Mouse (Mus musculus): ENCODE data around the gene Amigo1.

Amigo1 gene

GRCm38 (mm10) chr3:108180514-108180913 lies 5.6 kb upstream of the Amigo1 start:
- DNase-seq (ENCODE audit: low read depth, low spot score), result no peak

GRCm38 (mm10) chr3:108184742-108185141 lies 1.4 kb upstream of the Amigo1 start:
- no peak for DNase-seq (ENCODE audit: low read depth, low spot score)

GRCm38 (mm10) chr3:108185460-108186097 lies 556 bp upstream of the Amigo1 start:
- DNase-seq (ENCODE audit: low read depth, low spot score), result no peak

GRCm38 (mm10) chr3:108187111-108187795 lies 1.1 kb downstream of the Amigo1 start:
- no peak for DNase-seq (ENCODE audit: low read depth, low spot score)

- no peak for DNase-seq (ENCODE audit: low read depth, low spot score)
Measured at GRCm38 (mm10) chr3:108188716-108189490, 2.8 kb downstream of the Amigo1 start.

GRCm38 (mm10) chr3:108189897-108190296 lies 3.8 kb downstream of the Amigo1 start:
- no peak for DNase-seq (ENCODE audit: low read depth, low spot score)

- no peak for DNase-seq (ENCODE audit: low read depth, low spot score)
Measured at GRCm38 (mm10) chr3:108193686-108194085, 7.6 kb downstream of the Amigo1 start.

- DNase-seq (ENCODE audit: low read depth, low spot score), result no peak
Measured at GRCm38 (mm10) chr3:108195287-108195686, 9.2 kb downstream of the Amigo1 start.

- no peak for DNase-seq (ENCODE audit: low read depth, low spot score)
Measured at GRCm38 (mm10) chr3:108195941-108196590, 9.9 kb downstream of the Amigo1 start.

GRCm38 (mm10) chr3:108197066-108197497 lies 10.9 kb downstream of the Amigo1 start:
- peak; percentile 30 for DNase-seq (ENCODE audit: low read depth, low spot score)

GRCm38 (mm10) chr3:108199231-108199630 lies 13.1 kb downstream of the Amigo1 start:
- DNase-seq (ENCODE audit: low read depth, low spot score), result no peak

GRCm38 (mm10) chr3:108200329-108201323 lies 14.5 kb downstream of the Amigo1 start, which contains the start of gene Cyb561d1:
Cyb561d1 (minus strand) TSS chr3:108201212.
- peak; percentile 96 for DNase-seq (ENCODE audit: low read depth, low spot score)

- DNase-seq (ENCODE audit: low read depth, low spot score), result no peak
Measured at GRCm38 (mm10) chr3:108202506-108202905, 16.4 kb downstream of the Amigo1 start.

GRCm38 (mm10) chr3:108203212-108203611 lies 17.1 kb downstream of the Amigo1 start:
- no peak for DNase-seq (ENCODE audit: low read depth, low spot score)

- DNase-seq (ENCODE audit: low read depth, low spot score), result peak; percentile 84
Measured at GRCm38 (mm10) chr3:108203621-108204325, 17.6 kb downstream of the Amigo1 start.

- no peak for DNase-seq (ENCODE audit: low read depth, low spot score)
Measured at GRCm38 (mm10) chr3:108204470-108204869, 18.3 kb downstream of the Amigo1 start.

- no peak for DNase-seq (ENCODE audit: low read depth, low spot score)
Measured at GRCm38 (mm10) chr3:108205601-108206000, 19.5 kb downstream of the Amigo1 start.

GRCm38 (mm10) chr3:108206731-108207375 lies 20.7 kb downstream of the Amigo1 start:
- DNase-seq (ENCODE audit: low read depth, low spot score), result no peak

- DNase-seq (ENCODE audit: low read depth, low spot score), result no peak
Measured at GRCm38 (mm10) chr3:108209001-108209400, 22.9 kb downstream of the Amigo1 start.

Data from 3T3-L1 (cell line).